Mouse (Mus musculus): Measurements from ENCODE around the gene Ubtd1.

Gene Ubtd1

DNA sequence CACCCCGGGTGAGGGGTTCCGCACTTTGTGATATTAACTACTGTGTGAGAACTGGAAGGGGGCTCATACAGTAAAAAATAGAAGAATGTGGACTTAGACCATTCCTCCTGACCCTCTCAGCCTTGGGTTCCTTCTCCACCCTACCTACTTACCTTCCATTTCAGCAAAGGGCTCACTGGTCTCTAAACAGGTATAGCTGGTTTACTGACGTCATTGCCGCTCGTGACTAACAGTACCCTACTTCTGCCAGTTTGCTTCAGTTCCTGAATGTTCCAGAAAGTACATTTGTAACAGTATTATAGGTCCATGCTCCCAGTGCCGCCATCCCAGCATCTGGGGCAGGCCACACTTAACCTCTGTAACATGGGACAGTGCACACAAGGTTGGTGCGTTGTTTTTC lies 12.5 kb downstream of the Ubtd1 start:
- DNase-seq = peak in 1 of 2 experiments; percentile 48

- no peak for DNase-seq
Observed at GRCm38 (mm10) chr19:41995483-41995882, 13.9 kb downstream of the Ubtd1 start.

GRCm38 (mm10) chr19:41997090-41997489 lies 15.5 kb downstream of the Ubtd1 start:
- DNase-seq = no peak

GRCm38 (mm10) chr19:41998770-41999548 lies 17.4 kb downstream of the Ubtd1 start:
- DNase-seq = no peak

- peak in 1 of 2 experiments; percentile 42 for DNase-seq
Observed at GRCm38 (mm10) chr19:41999688-42000283, 18.2 kb downstream of the Ubtd1 start.

DNA sequence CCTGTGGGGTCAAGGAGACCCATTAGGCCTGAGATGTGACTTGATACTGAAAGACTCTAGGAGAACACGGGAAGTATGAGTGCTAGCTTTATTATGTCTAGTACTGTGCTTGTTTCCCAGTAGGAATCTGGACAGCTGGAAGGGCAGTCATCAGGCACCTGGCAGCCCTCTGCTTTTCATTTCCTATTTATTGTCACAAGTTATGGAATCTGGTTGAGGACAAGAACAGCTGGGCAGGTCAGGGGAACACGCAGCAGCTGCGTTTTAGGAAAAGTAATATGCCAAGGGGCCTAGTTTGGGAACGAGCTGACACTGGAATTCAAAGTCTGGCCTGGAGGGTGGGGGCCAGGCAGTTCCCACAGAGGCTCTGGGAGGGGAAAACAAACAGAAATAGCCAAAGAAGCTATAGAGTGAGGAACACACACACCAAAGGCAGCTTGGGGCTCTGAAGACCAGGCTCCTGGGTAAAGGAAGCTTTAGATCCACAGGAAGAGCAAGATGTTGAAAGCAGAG lies 18.9 kb downstream of the Ubtd1 start:
- peak in 1 of 2 experiments; percentile 30 for DNase-seq

DNA sequence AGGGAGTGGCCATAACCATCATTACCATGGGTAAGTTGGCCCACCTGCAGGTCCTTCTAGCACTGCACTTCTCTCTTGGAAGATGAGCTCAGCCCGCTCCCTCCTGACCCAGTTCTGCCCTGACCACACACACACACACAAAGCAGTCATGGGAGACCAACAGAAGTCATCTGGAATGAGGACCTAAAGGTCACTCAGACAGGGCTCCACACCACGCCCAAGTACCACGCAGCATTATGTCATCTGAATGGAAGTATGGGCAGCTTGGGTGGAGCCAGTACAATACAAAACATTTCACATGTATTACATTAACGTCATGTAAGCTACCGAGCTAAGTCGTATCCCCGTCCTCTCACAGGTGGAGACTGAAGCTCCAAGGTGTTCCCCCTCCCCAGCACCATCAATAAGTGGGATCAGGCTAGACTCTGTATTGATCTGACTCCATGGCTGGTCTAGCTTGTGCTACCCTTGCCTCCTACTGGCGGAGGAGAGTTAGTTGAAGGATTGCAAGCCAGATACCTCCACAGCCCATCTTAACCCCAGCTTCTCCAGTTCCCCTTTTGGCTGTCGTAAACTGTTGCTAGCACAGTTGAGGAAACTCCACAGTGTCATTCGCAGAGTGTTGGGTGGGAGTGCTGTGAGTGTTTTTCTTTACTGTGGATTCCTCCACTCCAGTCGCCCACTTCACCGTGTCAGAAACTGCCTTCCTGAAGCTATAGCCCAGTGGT lies 19.9 kb downstream of the Ubtd1 start:
- DNase-seq = peak; percentile 46 to 48

GRCm38 (mm10) chr19:42004258-42004657 lies 22.7 kb downstream of the Ubtd1 start:
- DNase-seq = no peak

DNA sequence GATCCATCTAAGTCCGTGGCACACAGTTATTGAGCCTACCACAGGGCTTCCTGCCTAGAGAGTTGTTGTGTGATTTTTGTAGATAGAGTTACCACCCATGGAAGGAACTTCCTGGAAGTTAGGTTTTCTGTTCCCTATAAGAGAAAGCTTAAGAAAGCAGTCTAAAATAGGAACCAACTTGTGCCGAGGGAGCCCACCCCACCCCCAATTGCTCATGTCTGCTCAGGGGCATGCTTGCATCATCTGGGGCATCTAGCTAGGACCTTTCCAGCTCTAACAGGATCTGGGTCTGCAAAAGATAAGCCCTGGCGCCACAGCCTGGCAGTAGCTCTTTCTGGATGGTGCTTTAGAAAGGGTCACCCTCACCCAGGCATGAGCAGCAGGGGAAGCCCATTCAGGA lies 24.1 kb downstream of the Ubtd1 start:
- peak; percentile 35 to 48 for DNase-seq

- DNase-seq = no peak
Observed at GRCm38 (mm10) chr19:42006568-42006967, 25.0 kb downstream of the Ubtd1 start.

DNA sequence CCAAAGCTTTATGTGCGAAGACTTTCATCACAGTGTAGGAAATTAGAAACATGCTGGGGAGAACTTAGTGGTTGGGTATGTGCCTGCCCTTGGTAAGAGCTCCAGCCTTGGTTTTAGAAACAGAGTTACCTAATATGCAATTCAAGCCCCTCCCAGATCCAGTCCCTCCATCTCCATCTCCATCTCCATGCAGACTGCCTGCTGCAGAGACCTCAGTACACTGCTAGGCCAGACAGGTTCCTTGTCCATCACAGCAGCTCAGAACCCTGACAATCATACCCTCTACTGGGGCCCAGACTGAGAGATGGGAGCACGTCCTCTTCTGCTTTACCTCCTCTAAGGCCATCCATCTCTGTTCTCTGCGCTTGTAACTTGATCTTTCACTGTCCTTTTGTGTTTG lies 27.0 kb downstream of the Ubtd1 start:
- no peak for DNase-seq

DNA sequence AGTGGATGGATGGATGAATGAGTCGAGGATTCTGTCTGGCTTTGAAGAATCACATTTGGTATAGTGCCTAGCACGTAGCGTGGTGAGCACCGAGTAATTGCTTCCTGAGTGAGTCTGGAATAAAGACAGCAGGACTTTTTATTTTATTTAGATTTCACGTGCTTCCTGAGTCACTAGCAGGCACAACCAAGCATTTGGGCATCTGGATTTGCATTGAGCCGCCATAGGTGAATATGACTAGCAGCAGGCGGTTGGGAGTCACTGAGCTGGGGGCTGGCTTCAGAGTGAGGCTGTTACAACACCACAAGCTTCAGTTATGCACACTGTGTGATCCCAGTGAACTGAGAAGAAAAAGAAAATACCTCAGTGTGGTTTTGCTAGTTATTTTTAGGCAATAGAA lies 27.5 kb downstream of the Ubtd1 start:
- no peak for DNase-seq

DNA sequence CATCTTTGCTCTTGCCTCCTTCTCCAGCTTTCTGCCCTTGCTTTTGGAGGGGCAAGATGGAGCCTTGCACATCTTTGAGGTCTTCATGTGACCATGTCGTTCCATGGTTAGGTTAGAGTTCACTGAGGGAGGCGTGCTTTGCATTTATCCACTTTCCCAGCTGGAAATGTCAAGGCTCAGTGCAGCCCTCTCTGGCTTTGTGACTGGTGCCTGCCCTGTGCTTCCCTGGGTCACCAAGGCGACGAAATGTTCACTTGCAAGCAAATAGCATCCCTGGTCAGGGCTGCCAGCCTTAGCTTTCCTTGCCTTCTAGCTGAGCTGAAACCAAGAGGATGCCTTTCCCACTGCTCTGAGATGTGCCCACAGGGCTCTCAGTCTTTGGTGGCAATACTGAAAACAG lies 28.9 kb downstream of the Ubtd1 start:
- no peak for DNase-seq

DNA sequence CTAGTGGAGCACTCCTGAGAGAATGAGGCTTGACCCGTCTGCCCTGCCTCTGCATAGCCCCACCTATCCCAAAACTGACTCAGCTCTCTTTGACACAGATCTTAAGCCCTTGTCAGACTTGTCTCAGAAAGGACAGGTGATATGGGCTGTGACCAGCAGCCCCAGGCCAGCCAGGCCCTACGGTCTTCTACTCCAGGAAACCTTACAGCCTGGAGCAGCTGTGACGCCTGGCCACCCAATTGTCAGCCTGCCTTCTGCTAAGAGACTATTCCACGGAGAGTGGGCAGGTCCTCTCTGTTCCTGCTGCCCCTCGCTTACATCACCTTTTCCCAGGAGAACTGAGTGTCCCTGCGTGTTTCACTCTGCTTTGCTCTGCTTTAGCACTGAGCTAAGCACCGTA lies 29.6 kb downstream of the Ubtd1 start:
- no peak for DNase-seq

- DNase-seq = no peak
Observed at GRCm38 (mm10) chr19:42014231-42014825, 32.8 kb downstream of the Ubtd1 start.

- DNase-seq = no peak
Observed at GRCm38 (mm10) chr19:42015001-42015400, 33.4 kb downstream of the Ubtd1 start.

- DNase-seq = no peak
Observed at GRCm38 (mm10) chr19:42016251-42016650, 34.7 kb downstream of the Ubtd1 start.

DNA sequence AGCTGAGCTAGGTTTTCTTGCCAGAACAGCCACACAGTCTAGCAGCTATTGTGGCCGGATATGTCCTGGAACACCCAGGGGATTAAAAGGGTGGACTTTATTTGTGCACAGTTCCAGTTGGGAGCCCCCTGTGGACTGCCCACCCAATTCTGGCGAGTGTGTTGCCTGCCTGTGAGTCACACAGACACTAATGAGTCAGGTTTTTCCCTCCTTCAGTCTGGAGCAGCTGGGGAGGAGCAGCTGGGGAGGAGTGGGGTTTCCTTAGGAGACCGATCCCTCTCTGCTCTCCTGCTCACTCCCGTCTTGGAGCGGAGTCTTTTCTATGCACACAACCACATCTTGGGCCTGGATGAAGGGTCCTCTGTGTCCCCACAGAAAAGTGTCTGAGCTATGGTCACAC lies 35.3 kb downstream of the Ubtd1 start:
- DNase-seq = no peak

GRCm38 (mm10) chr19:42017399-42018247 lies 36.1 kb downstream of the Ubtd1 start:
- peak; percentile 68 for DNase-seq

GRCm38 (mm10) chr19:42019011-42019522 lies 37.5 kb downstream of the Ubtd1 start:
- DNase-seq = no peak

GRCm38 (mm10) chr19:42021681-42022541 lies 40.3 kb downstream of the Ubtd1 start:
- no peak for DNase-seq

Data from lung, adult 18-20 months (tissue).